Mouse (Mus musculus): ENCODE results near the gene Cdh4. TPM values are rescaled to one million over a fixed set of nuclear protein-coding genes. Genes with fewer than 3 reads are reported as not detected.

The Cdh4 gene
- 57.4 and 59.4 TPM in 2 replicates for polyA plus RNA-seq (2015; fragmentation: Nextera tagmentation; extraction: Ambion mirVana)

GRCm38 (mm10) chr2:179442191-179442540 is at the start of gene Cdh4:
Gene Cdh4 (plus strand): TSS chr2:179442431.
- Histone ChIP-seq H3K27me3 (replicated peaks; ENCODE audit: control insufficient read depth, insufficient read depth, low read length) (no peaks in the 10 kb centered on the region), H3K9me3 (ENCODE audit: control insufficient read depth, low read length) (no peaks in the 10 kb centered on the region), H3K27ac (ENCODE audit: low read length) (peak within 1 kb of the TSS; percentile 86), H3K9ac (replicated peaks; ENCODE audit: low read depth, low read length) (peak within 1 kb of the TSS; percentile 83), H3K4me2 (ENCODE audit: low read length) (peak within 1 kb of the TSS; percentile 77), H3K4me1 (replicated peaks; ENCODE audit: control insufficient read depth, insufficient read depth, low read length) (peaks cover 41% of the 10 kb centered on the region), H3K36me3 (ENCODE audit: control insufficient read depth, insufficient read depth) (no peaks in the 10 kb centered on the region), H3K4me3 (replicated peaks; ENCODE audit: low read length) (peak within 1 kb of the TSS; percentile 72)
- WGBS, result under 1% methylated on average over 40 of the region's 40 CpGs
- peak; percentile 85 for ATAC-seq

GRCm38 (mm10) chr2:179395442-179395841 is 46.8 kb upstream of the Cdh4 start:
- no peak for ATAC-seq
- Histone ChIP-seq H3K27me3 (replicated peaks; ENCODE audit: control insufficient read depth, insufficient read depth, low read length) (no peaks in the 10 kb centered on the region), H3K4me3 (replicated peaks; ENCODE audit: low read length) (no peak overlapping the region), H3K9me3 (ENCODE audit: control insufficient read depth, low read length) (no peaks in the 10 kb centered on the region), H3K4me2 (ENCODE audit: low read length) (no peak overlapping the region), H3K36me3 (ENCODE audit: control insufficient read depth, insufficient read depth) (no peaks in the 10 kb centered on the region), H3K27ac (ENCODE audit: low read length) (no peak overlapping the region), H3K9ac (replicated peaks; ENCODE audit: low read depth, low read length) (no peak overlapping the region), H3K4me1 (replicated peaks; ENCODE audit: control insufficient read depth, insufficient read depth, low read length) (peaks cover 17% of the 10 kb centered on the region)
- 65% methylated on average over 5 of the region's 5 CpGs for WGBS

DNA sequence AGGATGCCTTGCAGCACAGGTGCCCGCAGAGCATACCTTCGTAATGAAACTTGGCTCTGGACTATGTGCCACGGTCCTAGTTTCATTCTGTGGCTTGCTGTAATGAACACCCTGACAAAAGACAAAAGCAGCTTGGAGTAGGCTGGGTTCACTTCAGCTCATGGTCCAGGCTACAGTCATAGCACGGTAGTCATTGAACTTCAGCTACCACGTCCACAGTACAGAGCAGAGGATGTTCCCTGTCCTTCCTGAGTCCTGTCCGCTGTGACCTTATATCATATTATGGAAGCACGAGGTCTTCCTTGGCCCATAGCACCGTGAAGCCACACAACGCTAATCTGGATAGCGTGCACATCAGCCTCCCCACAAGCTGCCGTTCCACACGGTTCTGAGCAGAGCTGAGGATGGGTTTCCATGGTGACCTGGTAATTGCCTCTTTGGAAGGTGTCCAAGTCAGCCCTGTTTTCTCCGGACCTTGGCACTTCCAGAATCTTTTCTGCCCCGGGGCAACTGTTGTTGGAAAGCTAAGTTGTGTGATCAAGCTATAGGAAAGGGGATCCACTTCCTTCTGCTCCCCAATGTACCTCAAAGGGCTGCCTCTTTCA is 42.5 kb upstream of the Cdh4 start:
- Histone ChIP-seq H3K27me3 (replicated peaks; ENCODE audit: control insufficient read depth, insufficient read depth, low read length) (no peaks in the 10 kb centered on the region), H3K4me1 (replicated peaks; ENCODE audit: control insufficient read depth, insufficient read depth, low read length) (peaks cover 5% of the 10 kb centered on the region), H3K4me3 (replicated peaks; ENCODE audit: low read length) (no peak overlapping the region), H3K9me3 (ENCODE audit: control insufficient read depth, low read length) (no peaks in the 10 kb centered on the region), H3K27ac (ENCODE audit: low read length) (no peak overlapping the region), H3K9ac (replicated peaks; ENCODE audit: low read depth, low read length) (no peak overlapping the region), H3K36me3 (ENCODE audit: control insufficient read depth, insufficient read depth) (no peaks in the 10 kb centered on the region), H3K4me2 (ENCODE audit: low read length) (no peak overlapping the region)
- peak; percentile 88 for ATAC-seq
- 30% methylated on average over 14 of the region's 14 CpGs for WGBS

DNA sequence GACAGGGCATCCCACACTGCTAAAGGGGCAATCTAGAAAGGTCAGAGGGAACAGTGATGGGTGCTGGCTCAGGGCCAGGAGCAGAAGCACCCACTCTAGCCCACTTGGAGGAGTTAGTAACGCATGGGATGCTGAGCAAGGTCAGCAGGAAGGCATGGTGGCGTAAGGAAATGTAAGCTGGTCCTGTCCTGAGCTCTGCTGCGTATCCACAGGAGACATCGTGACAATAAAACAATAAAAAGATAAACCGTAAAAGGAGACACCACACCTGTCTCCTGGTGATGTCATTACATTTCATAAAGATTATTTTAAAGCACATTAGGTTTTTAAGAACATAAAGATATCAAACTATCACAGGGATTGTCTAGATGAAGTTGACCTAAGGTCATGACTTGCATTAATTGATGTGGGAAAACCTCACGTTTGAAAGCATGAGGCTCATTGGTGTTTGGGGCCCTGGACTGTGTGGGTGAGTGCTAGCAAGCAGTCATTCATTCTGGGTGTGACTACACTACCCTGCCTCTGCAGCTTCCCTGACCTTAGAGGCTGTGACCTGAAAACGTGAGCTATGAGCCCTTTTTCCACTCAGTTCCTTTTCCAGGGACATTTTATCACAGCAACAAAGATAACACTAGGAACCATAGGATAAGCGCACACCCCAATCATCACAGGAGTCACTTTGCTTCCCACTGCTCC is 31.2 kb upstream of the Cdh4 start:
- WGBS, result 77% methylated on average over 8 of the region's 8 CpGs
- no peak for ATAC-seq
- Histone ChIP-seq H3K4me1 (replicated peaks; ENCODE audit: control insufficient read depth, insufficient read depth, low read length) (no peaks in the 10 kb centered on the region), H3K27me3 (replicated peaks; ENCODE audit: control insufficient read depth, insufficient read depth, low read length) (no peaks in the 10 kb centered on the region), H3K36me3 (ENCODE audit: control insufficient read depth, insufficient read depth) (no peaks in the 10 kb centered on the region), H3K4me3 (replicated peaks; ENCODE audit: low read length) (no peak overlapping the region), H3K4me2 (ENCODE audit: low read length) (no peak overlapping the region), H3K27ac (ENCODE audit: low read length) (no peak overlapping the region), H3K9me3 (ENCODE audit: control insufficient read depth, low read length) (no peaks in the 10 kb centered on the region), H3K9ac (replicated peaks; ENCODE audit: low read depth, low read length) (no peak overlapping the region)

GRCm38 (mm10) chr2:179412966-179413365 is 29.3 kb upstream of the Cdh4 start:
- Histone ChIP-seq H3K4me2 (ENCODE audit: low read length) (no peak overlapping the region), H3K4me3 (replicated peaks; ENCODE audit: low read length) (no peak overlapping the region), H3K27ac (ENCODE audit: low read length) (no peak overlapping the region), H3K9me3 (ENCODE audit: control insufficient read depth, low read length) (no peaks in the 10 kb centered on the region), H3K27me3 (replicated peaks; ENCODE audit: control insufficient read depth, insufficient read depth, low read length) (no peaks in the 10 kb centered on the region), H3K4me1 (replicated peaks; ENCODE audit: control insufficient read depth, insufficient read depth, low read length) (peaks cover 4% of the 10 kb centered on the region), H3K9ac (replicated peaks; ENCODE audit: low read depth, low read length) (no peak overlapping the region), H3K36me3 (ENCODE audit: control insufficient read depth, insufficient read depth) (no peaks in the 10 kb centered on the region)
- ATAC-seq, result no peak
- 54% methylated on average over 2 of the region's 2 CpGs for WGBS

- no peaks in the 10 kb centered on the region for H3K27me3 ChIP-seq (replicated peaks; ENCODE audit: control insufficient read depth, insufficient read depth, low read length)
These were observed 28.0 kb upstream of the Cdh4 start for GRCm38 (mm10) chr2:179414253-179414652.

DNA sequence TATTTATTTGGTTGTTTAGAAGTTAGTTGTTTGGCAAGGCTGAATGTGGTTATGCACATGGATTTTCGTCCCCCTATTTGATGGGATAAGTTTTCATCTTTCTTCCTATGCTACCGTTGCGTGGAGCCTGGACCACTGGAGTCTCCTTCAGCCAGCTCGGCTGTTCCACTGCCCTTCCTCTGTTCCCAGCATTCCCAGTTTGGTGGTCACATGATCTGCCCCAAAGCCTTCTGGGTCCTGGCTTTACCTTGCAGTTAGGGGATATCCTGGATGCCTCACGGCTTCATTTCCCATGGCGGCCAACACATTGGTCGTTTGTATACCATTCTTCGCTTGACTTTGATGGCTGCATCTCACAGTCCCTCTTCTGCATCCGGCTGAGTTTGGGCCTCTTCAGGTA is 27.5 kb upstream of the Cdh4 start:
- Histone ChIP-seq H3K27ac (ENCODE audit: low read length) (no peak overlapping the region), H3K9ac (replicated peaks; ENCODE audit: low read depth, low read length) (no peak overlapping the region), H3K4me2 (ENCODE audit: low read length) (no peak overlapping the region), H3K4me3 (replicated peaks; ENCODE audit: low read length) (no peak overlapping the region), H3K4me1 (replicated peaks; ENCODE audit: control insufficient read depth, insufficient read depth, low read length) (peaks cover 4% of the 10 kb centered on the region), H3K36me3 (ENCODE audit: control insufficient read depth, insufficient read depth) (no peaks in the 10 kb centered on the region), H3K9me3 (ENCODE audit: control insufficient read depth, low read length) (no peaks in the 10 kb centered on the region), H3K27me3 (replicated peaks; ENCODE audit: control insufficient read depth, insufficient read depth, low read length) (no peaks in the 10 kb centered on the region)
- ATAC-seq, result no peak
- 95% methylated on average over 9 of the region's 9 CpGs for WGBS

More at GRCm38 (mm10) chr2:179414253-179414652, 28.0 kb upstream of the Cdh4 start:
- Histone ChIP-seq H3K4me2 (ENCODE audit: low read length) (no peak overlapping the region), H3K36me3 (ENCODE audit: control insufficient read depth, insufficient read depth) (no peaks in the 10 kb centered on the region), H3K4me3 (replicated peaks; ENCODE audit: low read length) (no peak overlapping the region), H3K4me1 (replicated peaks; ENCODE audit: control insufficient read depth, insufficient read depth, low read length) (peaks cover 4% of the 10 kb centered on the region), H3K9ac (replicated peaks; ENCODE audit: low read depth, low read length) (no peak overlapping the region), H3K9me3 (ENCODE audit: control insufficient read depth, low read length) (no peaks in the 10 kb centered on the region), H3K27ac (ENCODE audit: low read length) (no peak overlapping the region)
- no peak for ATAC-seq
- WGBS, result 52% methylated on average over 11 of the region's 11 CpGs

DNA sequence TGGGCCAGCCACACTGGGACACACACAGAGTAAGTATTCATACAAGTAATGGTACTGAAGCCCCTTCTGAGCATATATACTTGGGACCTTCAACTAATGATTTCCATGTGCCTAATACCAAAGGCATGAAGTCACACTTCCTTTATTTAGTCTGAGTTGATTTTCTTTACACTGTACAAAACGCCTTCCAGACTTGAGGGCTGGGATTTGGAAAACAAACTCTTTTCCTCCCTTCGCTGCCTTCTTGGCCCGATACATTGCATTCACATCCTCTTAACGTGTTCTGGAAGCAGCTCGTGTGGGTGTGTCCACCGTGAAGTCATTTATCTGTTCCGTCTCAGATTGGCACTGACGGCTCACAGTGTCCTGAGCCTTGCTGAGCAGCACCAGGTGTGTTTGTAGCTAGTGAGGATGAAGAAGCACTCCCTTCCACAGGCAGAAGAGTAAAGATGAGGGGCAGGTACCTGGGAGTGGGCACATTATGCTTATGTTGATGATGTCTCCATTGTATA is 26.3 kb upstream of the Cdh4 start:
- no peaks in the 10 kb centered on the region for H3K27me3 ChIP-seq (replicated peaks; ENCODE audit: control insufficient read depth, insufficient read depth, low read length)
- no peaks in the 10 kb centered on the region for H3K36me3 ChIP-seq (ENCODE audit: control insufficient read depth, insufficient read depth)
- H3K4me1 ChIP-seq (replicated peaks; ENCODE audit: control insufficient read depth, insufficient read depth, low read length), result peaks cover 4% of the 10 kb centered on the region
- H3K27ac ChIP-seq (ENCODE audit: low read length), result no peak overlapping the region
- no peak overlapping the region for H3K4me2 ChIP-seq (ENCODE audit: low read length)
- WGBS, result 64% methylated on average over 8 of the region's 8 CpGs
- no peak overlapping the region for H3K4me3 ChIP-seq (replicated peaks; ENCODE audit: low read length)
- H3K9ac ChIP-seq (replicated peaks; ENCODE audit: low read depth, low read length), result no peak overlapping the region
- H3K9me3 ChIP-seq (ENCODE audit: control insufficient read depth, low read length), result no peaks in the 10 kb centered on the region
- no peak for ATAC-seq

GRCm38 (mm10) chr2:179416587-179417227 is 25.5 kb upstream of the Cdh4 start:
- no peak overlapping the region for H3K27ac ChIP-seq (ENCODE audit: low read length)
- no peak overlapping the region for H3K9ac ChIP-seq (replicated peaks; ENCODE audit: low read depth, low read length)
- H3K4me3 ChIP-seq (replicated peaks; ENCODE audit: low read length), result no peak overlapping the region
- no peaks in the 10 kb centered on the region for H3K27me3 ChIP-seq (replicated peaks; ENCODE audit: control insufficient read depth, insufficient read depth, low read length)
- ATAC-seq, result 0 out of 2 replicates have a peak, but pooled peaks have one; percentile 58
- no peaks in the 10 kb centered on the region for H3K36me3 ChIP-seq (ENCODE audit: control insufficient read depth, insufficient read depth)
- WGBS, result 53% methylated on average over 16 of the region's 16 CpGs
- no peak overlapping the region for H3K4me2 ChIP-seq (ENCODE audit: low read length)
- peaks cover 4% of the 10 kb centered on the region for H3K4me1 ChIP-seq (replicated peaks; ENCODE audit: control insufficient read depth, insufficient read depth, low read length)
- H3K9me3 ChIP-seq (ENCODE audit: control insufficient read depth, low read length), result no peaks in the 10 kb centered on the region

Data from forebrain, embryonic 16.5 days (tissue).